Mouse (Mus musculus) retina, postnatal 7 days (tissue): ENCODE results near the gene Coro2a.
"Not testable (repeated sequence)": the region's sequence is repeated elsewhere in the genome, so short reads cannot be mapped to it uniquely, and the experiment has no call there.

Experiments
- DNase-seq: peaks from one replicate; pipeline ENCODE4 v3.0.0-alpha.2; 2012; ENCODE audit warnings: low read depth, low spot score

Coro2a gene

DNA sequence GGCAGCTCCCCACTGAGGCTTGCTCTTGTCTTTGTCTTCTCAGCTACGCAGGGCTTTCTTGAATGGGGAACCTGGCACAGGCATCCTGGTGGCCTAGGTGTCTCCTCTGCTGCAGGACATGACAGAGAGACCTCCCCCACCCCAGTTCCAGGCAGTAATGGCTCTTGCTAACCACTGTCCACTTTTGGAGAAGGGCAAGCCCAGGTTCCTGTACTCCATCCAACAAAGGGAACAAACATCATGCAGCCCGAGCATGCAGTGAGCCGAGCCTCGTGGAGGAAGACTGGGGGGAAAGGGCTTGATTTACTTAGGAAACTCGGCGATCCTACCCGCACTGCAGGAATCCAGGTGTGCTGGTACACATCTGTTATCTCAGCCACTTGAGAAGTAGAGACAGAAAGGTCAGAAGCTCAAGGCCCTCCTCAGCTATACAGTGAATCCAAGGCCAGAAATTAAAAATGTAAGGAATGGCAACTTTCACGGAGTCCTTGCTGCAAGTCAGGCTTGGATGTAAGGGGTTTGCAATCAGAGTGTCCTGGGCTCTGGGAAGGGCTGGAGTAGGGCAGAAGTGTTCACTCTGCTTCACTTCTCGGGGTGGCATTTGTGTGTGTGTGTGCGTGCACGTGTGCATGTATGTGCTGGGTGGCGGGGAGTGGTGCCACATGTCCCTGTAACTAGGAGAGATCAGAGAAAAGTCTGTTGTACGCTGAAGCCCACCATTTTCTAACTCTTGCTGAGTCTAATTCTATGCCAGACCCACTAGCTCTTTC lies 16.8 kb downstream of the Coro2a start:
- no peak for DNase-seq

DNA sequence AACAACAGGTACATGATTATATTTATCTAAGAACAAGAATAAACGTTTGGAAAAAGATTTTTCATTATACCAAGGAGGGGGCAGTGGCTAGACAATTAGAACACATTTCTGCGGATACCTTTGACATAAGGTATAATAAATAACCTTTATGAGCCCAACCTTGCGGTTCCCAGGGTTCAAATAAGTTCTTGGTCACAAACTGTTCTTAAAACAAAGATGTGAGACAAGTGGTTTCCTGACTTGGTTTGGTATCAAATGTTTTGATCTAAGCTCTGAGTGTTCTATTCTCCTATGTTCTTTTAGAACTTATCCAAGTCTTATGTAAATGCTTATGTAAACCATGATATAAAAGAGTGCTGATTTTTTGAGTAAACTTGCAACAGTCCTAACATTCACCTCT lies 17.5 kb downstream of the Coro2a start:
- DNase-seq: not testable (repeated sequence)

DNA sequence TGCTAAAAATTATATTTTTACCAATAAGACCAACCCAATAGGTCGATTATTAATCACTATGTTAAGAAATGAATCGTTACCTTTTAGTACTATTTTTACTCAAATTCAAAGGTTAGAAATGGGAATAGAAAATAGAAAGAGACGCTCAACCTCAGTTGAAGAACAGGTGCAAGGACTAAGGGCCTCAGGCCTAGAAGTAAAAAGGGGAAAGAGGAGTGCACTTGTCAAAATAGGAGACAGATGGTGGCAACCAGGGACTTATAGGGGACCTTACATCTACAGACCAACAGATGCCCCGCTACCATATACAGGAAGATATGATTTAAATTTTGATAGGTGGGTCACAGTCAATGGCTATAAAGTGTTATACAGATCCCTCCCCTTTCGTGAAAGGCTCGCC lies 17.9 kb downstream of the Coro2a start:
- DNase-seq: not testable (repeated sequence)

DNA sequence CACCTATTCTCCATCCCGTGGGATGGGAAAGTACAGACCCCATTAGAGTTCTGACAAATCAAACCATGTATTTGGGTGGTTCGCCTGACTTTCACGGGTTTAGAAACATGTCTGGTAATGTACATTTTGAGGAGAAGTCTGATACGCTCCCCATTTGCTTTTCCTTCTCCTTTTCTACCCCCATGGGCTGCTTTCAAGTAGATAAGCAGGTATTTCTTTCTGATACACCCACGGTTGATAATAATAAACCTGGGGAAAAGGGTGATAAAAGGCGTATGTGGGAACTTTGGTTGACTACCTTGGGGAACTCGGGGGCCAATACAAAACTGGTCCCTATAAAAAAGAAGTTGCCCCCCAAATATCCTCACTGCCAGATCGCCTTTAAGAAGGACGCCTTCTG lies 20.0 kb downstream of the Coro2a start:
- DNase-seq: not testable (repeated sequence)

DNA sequence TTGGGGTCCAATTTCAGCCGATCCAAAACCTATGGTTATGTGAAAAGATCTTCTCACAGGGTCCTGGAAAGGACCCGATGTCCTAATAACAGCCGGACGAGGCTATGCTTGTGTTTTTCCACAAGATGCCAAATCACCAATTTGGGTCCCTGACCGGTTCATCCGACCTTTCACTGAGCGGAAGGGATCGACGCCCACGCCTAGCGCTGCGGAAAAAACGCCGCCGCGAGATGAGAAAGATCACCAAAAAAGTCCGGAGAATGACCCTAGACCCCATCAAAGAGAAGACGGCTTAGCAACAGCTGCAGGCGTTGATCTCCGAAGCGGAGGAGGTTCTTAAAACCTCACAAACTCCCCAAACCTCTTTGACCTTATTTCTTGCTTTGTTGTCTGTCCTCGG lies 20.4 kb downstream of the Coro2a start:
- DNase-seq: not testable (repeated sequence)

DNA sequence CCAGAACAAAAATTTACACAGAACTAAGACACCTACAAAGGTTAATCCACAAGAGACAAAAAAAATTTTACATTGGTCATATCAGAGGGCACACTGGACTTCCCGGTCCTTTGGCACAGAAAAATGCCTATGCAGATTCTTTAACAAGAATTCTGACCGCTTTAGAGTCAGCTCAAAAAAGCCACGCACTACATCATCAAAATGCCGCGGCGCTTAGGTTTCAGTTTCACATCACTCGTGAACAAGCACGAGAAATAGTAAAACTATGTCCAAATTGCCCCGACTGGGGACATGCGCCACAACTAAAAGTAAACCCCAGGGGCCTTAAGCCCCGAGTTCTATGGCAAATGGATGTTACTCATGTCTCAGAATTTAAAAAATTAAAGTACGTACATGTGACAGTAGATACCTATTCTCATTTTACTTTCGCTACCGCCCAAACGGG lies 21.2 kb downstream of the Coro2a start:
- DNase-seq: not testable (repeated sequence)

DNA sequence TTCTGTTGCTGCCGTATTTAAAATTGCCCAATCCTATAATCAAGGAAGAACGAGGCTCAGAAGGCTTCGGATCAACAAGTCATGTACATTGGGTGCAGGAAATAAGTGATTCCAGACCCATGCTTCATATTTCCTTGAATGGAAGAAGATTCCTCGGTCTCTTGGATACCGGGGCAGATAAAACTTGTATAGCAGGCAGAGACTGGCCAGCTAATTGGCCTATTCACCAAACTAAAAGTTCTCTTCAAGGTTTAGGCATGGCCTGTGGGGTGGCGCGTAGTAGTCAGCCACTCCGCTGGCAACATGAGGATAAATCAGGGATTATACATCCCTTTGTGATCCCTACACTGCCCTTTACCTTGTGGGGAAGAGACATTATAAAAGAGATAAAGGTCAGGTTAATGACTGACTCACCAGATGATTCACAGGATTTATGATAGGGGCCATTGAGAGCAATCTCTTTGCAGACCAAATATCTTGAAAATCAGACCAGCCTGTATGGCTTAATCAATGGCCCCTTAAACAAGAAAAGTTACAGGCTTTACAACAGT lies 23.1 kb downstream of the Coro2a start:
- DNase-seq: not testable (repeated sequence)

DNA sequence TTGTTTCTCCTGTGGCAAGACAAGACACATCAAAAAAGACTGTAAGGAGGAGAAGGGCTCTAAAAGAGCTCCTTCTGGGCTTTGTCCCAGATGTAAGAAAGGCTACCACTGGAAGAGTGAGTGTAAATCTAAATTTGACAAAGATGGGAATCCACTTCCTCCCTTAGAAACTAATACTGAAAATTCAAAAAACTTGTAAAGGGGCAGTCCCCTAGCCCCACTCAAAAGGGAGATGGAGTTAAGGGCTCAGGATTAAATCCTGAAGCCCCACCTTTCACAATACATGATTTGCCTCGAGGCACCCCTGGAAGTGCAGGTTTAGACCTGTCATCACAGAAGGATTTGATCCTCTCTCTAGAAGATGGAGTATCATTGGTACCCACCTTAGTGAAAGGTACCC lies 23.8 kb downstream of the Coro2a start:
- no peak for DNase-seq

DNA sequence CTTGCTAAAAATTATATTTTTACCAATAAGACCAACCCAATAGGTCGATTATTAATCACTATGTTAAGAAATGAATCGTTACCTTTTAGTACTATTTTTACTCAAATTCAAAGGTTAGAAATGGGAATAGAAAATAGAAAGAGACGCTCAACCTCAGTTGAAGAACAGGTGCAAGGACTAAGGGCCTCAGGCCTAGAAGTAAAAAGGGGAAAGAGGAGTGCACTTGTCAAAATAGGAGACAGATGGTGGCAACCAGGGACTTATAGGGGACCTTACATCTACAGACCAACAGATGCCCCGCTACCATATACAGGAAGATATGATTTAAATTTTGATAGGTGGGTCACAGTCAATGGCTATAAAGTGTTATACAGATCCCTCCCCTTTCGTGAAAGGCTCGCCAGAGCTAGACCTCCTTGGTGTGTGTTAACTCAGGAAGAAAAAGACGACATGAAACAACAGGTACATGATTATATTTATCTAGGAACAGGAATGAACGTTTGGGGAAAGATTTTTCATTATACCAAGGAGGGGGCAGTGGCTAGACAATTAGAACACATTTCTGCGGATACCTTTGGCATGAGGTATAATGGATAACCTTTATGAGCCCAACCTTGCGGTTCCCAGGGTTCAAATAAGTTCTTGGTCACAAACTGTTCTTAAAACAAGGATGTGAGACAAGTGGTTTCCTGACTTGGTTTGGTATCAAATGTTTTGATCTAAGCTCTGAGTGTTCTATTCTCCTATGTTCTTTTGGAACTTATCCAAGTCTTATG lies 26.3 kb downstream of the Coro2a start:
- not testable (repeated sequence) for DNase-seq

DNA sequence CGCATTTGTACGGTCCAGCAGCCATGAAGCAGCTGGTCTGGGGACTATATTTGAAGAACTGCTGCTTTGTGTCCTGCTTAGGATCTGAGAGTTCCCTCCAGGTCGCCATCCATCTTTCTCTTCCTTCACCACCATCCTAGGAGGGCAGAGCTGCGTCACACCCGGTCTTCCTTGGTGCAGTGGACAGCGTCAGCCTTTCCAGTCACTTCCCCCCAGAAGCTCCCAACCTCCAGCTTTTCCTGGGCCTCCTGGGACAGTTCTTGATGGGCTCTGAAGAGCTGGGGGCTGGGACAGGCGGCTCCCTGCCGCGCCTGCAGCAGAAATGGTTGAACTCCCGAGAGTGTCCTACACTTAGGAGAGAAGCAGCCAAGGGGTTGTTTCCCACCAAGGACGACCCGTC lies 27.2 kb downstream of the Coro2a start:
- no peak for DNase-seq

DNA sequence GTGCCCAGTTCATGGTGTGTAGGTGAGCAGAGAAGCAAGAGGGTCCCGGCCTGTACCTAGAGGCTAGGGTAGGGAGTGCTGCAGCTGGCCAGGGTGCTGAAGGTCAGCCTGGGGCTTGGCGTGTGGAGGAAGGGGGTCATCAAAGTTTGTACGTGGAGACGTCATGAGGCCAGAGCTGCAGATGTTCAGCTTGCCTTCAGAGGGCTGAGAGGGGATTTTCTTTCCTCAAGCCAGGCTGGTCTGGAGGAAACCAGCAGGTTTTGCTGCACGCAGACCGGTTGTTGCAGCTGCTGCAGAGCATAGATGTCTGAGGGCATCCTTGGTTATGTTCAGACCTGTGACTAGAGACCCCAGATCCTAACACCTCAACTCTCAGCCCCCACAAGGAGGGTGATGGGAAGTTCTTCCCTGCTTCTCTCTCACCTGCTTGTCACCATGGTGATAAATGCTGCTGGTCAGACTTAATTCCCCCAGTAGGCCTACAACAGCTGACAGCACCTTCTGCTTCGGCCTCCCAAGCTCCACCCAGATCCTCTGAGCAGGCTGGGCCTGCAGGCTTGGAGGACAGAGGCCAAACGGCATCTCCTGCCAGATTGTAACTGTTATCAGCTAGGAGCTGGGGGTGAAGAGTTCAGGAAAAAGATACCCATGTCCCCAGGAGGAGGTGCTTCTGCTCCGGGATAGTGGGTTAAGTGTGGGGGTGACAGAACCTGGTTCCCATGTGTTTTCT lies 27.8 kb downstream of the Coro2a start:
- DNase-seq: no peak

DNA sequence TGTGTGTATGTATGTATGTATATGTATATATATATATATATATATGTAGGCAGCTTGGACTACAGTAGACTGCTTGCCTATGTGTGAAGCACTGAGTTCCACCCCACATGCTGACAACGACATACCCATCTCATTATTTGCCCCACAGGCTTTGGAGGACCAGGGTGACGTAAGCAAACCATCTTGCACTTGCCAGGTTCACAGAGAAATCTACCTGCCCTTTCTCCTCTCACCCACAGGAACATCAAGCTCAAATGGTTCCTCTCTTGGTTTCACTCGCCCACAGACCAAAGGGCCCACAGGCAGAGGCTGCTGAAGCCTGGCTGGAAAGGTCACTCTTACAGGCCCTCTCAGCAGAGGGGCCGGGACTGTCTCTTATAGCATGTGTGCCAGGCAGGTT lies 29.4 kb downstream of the Coro2a start:
- DNase-seq: no peak

DNA sequence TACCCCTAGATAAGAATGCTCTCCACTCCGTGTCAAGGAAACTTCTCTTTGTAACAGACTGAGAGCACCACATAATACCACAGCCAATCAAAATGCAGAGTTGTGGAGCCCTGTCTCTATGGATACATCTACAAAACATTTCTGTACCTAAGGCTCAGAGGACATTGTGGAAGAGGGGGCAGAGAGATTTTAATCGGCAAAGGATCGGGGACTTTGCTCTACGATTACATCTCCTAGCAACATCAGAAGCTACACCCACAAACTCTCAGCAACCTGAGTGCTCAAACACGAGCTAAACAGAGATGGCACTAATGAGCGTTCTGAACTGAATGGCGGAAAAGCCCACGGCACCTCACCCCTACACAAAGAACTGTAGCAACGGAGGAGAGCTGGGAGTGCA lies 30.3 kb downstream of the Coro2a start:
- no peak for DNase-seq

DNA sequence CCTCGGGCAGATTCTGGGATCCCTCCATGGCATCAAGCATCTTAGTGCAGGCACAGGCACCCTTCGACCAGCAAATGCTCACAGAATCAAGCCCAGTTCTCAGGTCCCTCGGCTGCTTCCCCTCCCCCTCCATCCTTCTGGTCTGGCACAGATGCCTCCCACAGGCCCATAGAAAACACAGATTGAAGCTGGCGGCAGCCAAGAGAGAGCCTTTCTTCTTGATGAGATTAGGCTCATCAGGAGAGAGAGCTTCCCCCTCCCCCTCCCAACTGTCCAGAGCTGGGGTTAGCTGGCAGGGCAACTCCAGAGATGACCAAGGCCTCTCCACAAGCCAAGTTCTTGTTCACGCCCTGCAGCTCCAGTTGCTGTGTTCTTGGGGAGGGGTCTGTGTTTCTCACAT lies 32.3 kb downstream of the Coro2a start:
- DNase-seq: peak; percentile 71

DNA sequence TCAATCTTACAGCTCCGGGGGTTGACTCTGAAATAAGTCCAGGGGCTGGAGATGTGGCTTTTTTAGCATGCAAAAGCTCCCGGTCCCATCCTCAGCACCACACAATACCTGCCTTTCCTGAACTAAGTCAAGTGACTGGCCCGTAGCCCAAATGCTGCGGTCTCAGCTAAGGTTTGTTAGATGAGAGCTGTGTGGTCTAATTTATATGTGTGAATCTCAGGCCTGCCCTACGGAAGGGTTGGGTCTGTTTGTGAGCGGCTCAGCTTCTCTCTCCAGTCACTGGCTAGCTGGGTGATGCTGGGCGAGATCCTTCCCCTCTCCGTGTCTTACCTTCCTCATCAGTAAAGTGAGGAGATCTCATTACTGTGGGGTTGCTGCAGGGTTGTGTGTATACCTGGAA lies 33.8 kb downstream of the Coro2a start:
- DNase-seq: no peak

DNA sequence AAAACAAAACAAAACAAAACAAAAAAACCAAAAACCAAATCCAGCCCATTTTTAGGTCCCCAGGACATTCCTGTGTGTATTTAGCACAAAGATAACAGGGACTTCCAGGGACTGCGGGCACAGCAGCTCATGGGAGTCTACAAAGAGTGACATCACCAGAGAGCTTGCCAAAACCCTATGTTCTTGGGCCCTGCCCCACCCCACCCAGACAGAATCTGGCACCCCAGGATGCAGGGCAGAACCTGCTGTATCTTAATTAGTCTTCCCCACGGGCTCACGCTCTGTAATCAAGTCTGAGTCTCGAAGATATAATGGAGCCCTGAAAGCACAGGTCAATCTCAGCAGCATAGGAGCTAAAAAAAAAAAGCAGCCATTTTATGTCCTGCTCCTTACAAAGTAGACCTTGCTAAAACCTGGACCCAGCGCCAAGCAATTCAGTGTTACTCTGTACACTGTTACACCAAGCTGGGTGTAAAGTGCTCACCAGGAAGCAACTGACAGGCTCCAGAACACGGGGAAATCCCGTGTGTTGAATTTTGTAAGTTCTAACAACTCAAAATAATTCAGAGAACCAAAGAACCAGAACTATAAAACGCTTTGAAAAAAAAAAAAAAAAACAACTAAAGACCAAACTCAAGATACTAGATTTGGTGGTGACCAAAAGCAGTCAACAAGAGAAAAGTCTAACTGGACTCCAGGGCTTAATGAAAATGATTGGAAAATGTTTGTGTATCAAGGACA lies 34.9 kb downstream of the Coro2a start:
- DNase-seq: no peak

DNA sequence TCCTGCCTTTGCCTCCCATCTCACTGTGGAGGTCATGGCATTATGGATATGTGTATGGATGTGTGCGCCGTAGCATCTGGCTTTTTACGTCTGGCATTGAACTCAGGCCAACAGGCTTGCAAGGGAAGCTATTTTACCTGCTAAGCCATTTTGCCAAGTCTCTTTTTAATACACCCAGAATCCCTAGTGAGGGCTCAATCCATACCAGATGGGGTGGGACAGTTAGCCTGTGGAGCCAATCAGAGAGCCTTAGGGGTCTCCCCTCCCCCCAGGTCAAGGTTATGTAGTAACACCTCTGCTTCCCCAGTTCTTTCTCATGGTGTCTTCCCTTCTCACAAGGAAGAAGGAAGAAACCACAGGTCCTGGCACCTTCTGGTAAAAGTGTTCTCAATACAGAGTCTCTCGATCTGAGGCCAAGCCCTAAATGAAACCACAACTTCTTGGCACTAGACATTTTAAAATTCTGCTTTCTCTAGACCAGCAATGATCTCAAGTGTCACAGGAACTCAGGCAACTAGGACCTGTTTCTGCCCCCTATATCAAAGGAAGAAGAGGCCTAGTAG lies 36.5 kb downstream of the Coro2a start:
- no peak for DNase-seq

DNA sequence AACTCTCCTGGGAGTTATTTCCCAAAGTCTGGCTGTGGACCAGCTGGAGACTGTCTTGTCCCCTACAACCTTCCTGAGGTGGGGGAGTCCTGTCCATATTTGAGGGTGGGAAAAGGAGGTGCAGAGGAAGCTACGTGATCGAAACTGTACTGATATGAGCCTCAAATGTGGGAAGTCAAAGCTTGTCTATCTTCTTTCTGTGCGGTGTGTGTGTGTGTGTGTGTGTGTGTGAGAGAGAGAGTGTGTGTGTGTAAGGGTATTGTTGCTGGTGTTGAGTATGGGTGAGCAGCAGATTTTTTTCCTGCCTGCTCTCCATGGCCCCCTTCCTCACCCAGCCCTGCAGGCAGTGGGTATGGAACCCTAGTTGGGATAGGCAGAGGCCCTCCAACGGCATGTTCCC lies 37.8 kb downstream of the Coro2a start:
- DNase-seq: no peak

DNA sequence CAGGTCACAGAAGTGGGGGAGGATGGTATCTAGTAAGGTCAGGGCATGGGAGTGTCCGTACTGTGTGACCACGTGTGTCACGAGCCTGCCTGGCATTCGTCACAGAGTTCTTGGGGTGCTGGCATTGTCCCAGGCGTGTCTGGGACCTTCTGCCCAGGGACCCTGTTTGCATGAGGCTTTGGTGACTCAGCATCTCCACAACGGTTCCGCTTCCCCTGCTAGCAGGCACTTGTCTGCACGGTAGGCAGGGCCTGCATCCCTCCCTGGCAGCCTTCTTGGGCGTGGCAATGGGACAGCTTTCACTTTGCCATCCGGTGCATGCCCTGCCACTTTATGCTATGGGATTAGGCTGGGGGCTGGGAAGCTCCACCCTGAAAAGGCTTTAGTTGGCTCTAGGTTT lies 38.2 kb downstream of the Coro2a start:
- no peak for DNase-seq

DNA sequence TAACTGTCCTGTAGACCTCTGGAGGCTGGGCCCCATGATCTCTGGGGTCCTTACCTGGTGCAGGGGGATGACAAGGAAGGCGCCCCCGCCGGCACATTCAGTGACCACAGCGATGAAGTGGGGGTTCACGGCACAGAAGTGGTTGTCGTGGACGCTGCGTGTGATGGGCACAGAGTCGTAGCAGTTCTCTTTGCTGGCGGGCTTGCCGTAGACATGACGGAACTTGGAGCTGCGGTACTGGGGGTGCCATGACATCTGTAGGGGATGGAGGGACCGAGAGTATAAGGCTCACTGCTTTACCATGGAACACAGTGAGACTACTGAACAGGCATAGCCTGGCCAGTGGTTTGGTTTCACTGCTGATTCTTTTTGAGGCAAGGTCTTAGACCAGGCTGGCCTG lies 39.2 kb downstream of the Coro2a start:
- no peak for DNase-seq

DNA sequence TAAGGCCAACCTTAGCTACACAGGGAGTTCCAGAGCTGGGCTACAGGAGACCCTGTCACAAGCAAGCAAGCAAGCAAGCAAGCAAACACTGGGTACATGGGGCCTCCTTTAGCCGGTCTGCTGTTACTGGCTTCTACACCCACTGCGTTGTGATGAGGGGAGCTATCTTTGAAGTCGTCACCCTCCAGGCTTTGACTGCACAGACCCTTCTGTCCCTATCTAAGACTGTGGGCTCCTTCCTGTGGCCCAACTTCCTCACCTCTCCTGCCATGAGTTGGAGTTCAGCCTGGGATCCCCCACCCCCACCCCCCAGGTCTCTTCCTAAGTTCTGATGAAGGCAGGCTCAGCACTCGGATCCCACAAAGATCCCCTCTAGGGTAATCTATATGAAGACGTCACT lies 40.0 kb downstream of the Coro2a start:
- no peak for DNase-seq
